Mouse (Mus musculus): Measurements from ENCODE around the gene Prn.

Prn gene

DNA sequence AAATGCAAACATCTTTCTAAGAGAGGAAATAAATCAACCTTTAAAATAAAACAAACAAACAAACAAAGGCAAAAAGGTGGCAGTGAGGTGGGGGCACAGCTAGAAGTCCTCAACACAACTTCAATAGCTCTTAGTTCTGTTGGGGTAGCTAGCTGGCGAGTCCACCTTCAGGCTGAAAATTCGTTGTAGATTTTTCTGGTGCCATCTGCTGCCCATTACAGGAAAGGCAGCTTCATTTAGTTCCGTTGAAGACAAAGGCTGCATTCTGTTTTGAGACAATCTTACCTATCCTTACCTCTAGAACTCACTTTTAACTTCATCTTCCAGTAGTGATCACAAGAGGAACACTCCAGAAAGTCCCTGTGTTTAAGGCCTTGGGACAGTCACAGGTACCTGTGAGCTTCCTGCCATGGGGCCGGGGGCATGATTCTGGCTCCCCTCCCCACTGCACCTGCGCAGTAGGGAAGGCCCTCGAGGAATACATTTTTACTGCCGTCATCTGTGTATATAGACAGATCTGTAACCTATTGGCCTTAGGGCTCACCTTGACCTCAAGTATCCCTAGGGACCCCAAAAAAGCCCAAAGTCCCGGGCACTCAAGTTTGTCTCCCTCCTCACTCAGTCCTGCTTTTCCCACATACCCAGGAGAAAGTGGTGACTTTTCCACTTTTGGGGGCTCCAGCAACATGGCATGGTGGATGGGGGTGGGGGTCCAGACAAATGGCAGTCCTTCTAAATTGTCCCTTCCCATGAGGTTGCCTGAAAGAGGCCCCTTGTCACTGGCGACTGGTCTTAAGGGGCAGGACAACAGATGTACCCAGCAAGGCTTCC, 40.2 kb downstream of the Prn start:
- peak; percentile 47 for DNase-seq (ENCODE audit: low read depth, low spot score)

DNA sequence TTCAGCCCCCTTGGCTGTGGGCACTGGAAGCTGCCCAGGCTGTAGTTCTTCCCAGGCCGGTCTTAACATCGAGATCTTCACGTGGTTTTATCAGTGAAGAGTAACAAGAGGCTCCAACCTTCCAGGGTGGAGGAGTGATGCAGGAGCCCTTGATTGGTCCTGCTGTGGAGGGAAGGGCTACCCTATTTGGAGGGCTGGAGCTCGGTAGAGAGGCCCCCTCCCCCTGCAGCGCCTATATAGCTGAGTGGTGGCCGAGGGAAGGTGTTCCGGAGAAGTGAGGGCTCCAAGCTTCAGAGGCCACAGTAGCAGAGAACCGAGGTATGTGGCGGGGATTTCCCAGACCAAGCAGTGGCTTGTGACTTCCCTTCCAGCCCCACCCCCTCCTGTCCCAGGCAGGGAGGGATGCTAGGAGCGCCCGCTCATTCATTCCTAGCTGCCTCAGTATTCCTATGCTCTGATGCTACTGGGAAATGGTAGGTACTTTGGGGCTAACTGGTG, 40.9 kb downstream of the Prn start, which contains the start of gene Prnd:
Gene Prnd (plus strand): TSS at position 264 of the 498 bp plus-strand sequence.
- no peak for DNase-seq (ENCODE audit: low read depth, low spot score)

DNA sequence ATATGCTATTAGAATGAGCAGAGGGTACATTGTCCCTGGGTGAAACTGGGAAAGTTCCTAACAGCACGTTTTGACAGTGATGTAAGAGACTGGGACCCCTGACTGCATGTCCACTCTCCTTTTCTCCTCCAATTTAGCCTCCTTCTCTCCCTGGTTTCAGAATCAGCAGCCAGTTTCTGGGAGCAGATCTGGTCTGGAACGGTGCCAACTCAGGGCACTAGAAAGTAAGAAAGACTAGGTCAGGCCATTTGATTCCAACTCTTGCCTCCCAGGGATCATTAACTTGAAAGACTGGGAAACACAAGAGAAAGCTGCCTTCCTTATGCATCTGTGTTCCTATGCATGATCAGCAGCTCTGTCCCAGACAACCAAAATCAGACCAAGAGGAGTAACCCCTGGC, 42.7 kb downstream of the Prn start:
- no peak for DNase-seq (ENCODE audit: low read depth, low spot score)

DNA sequence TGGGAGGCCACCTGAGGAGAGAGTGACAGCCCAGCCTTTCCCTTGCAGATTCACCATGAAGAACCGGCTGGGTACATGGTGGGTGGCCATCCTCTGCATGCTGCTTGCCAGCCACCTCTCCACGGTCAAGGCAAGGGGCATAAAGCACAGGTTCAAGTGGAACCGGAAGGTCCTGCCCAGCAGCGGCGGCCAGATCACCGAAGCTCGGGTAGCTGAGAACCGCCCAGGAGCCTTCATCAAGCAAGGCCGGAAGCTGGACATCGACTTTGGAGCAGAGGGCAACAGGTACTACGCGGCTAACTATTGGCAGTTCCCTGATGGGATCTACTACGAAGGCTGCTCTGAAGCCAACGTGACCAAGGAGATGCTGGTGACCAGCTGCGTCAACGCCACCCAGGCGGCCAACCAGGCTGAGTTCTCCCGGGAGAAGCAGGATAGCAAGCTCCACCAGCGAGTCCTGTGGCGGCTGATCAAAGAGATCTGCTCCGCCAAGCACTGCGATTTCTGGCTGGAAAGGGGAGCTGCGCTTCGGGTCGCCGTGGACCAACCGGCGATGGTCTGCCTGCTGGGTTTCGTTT, 43.3 kb downstream of the Prn start:
- no peak for DNase-seq (ENCODE audit: low read depth, low spot score)

DNA sequence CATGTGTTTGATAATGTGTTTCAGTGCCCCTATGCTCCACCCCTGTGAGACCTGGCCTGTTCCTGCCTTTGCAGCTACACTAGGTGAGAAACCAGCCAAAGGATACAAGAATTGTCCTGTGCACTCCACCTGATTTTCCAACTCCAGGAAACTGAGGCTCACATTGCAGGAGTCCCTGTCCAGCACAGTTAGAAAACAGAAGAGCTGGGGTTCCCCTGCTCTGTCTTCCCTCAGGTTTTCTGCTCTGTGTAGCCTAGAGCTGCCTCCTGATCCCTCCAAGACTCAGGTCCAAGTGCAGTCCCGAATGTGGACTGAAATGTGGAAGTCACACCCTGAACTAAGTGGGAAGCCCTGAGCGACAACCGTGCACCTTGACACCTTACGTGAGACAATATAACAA, 44.0 kb downstream of the Prn start:
- no peak for DNase-seq (ENCODE audit: low read depth, low spot score)

DNA sequence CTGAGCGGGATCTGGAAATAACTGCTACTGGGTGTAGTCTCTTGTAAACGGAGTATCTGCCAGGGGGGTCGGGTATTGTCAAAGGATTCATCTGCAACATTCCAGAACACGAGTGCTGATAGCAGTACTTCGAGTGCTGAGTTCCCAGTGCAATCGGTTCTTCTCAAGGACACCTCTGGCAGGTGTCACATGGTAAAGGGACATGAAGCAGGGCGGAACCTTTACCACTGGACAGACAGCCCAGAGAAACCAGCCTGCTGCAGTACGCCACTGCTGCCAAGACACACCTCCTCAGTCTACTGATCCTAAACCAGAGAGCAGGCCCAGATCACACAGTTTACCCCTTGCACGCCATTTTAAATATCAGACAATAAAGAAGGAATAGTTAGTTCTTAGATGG, 45.1 kb downstream of the Prn start:
- DNase-seq (ENCODE audit: low read depth, low spot score), result no peak

DNA sequence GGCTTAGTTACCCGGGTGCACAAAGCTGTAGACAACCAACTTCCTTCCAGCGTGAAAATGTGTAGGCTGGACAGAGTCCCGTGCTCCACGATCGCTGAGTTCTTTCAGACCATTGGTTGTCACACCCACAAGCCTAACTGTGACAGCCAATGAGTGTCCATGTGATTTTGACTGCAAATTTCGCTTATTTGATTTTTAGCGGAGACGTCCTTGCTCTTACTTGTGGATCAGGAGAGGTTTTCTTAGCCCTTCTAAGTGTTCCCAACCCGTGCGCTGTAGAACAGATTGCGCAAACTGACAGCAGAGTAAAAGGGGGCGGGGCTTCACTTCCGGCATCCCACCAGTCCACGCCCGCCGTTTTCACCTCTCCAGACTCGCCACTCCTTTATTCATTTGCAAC, 45.5 kb downstream of the Prn start:
- no peak for DNase-seq (ENCODE audit: low read depth, low spot score)

DNA sequence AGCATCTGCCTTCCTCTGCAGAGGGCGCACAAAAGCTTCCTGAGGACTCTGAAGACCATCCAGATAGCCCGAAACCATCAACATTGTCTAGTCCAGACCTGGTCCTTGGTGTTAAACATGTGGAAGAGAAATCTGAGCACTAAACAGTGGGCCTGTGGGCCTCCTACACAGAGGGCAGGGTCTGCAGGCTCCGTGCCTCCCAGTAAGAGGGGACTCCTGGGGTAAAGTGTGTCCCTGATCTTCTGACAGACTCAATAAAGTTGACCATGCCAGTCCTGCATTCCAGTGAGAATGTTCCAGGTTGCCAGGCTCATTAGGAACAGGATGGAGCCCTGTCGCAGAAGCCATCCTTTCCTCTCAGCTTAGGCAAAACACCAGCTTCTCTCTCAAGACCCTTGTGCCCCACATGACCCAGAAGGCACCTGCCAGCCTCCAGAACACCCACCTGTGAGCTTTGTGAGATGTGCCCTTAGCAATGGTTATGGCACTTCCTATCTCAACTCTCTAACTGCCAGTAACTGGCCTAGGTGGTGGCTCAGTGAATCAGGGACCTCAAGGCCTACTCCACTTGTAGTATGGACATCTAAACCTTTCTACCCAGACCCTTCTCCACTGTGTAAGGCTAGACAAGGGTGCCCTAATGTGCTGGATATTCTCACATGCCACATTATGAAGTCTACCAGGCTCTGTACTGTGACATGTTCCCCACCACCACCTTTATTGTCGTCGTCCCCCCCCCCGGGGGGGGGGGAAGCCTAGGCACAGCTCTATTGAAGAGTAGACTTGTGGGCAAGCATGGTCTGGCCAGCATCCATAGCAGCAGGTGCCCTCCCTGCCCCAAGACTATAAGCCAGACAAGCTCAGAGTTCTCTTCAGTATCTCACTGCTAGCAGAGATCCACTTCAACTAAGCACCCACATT, 46.8 kb downstream of the Prn start:
- DNase-seq (ENCODE audit: low read depth, low spot score), result no peak

DNA sequence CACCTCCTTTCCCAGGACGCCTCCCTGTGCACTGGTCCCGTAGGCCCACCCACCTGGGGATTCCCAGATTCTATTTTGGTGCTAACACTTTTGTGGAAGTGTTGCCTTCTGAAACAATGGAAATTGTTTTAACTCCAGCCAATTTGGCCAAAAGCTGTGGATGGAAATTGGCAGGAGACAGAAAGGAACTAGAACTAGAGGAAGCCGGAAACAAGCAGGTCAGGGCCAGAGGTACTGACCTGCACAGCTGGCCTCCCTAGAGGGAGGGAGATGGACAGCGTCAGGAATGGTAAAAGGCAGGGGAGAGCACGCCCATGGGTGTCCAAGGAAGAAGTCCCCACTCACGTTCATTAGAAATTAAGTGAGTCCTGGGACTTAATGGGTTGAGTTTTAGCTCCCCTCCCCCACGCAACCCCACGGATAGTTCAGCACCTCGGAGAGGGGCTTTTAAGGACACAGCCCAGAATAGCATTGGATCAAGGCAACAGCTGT, 48.0 kb downstream of the Prn start:
- no peak for DNase-seq (ENCODE audit: low read depth, low spot score)

DNA sequence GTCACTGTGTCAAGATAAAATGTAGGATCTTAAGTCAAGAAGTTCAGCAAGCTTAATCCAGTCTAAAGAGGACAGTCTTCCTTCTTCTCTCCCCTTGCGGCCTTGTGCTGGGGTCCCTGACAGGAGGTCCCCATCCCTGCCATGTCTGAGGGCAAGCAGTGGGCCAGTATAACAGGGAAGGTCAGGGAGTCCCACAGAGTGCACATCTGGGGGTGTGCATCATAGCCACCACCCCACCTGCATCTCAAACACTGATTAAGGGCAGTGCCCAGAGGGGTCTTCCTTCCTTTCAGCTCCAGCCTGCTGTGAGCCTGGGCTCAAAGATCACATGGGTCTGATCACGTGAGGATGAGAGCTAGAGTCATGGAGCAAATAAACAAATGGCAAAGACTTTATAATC, 51.9 kb downstream of the Prn start:
- no peak for DNase-seq (ENCODE audit: low read depth, low spot score)

DNA sequence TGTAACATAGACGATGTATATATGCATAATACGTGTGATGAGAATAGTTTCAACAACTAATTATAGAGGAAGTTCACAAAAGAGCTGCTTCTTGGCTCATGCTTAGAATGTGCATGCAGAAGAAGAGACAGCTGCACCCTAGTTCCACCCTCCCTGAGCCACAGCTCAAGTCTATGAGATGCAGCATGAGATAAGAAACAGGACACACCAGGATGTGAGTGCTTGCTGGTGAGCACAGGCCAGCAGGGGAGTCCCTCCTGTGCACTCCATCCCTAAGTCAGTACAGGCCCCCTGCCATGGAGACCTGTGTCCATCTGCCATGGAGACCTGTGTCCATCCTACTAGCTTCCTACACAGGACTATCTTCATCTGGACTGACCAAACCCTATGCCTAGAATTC, 60.8 kb downstream of the Prn start:
- no peak for DNase-seq (ENCODE audit: low read depth, low spot score)

DNA sequence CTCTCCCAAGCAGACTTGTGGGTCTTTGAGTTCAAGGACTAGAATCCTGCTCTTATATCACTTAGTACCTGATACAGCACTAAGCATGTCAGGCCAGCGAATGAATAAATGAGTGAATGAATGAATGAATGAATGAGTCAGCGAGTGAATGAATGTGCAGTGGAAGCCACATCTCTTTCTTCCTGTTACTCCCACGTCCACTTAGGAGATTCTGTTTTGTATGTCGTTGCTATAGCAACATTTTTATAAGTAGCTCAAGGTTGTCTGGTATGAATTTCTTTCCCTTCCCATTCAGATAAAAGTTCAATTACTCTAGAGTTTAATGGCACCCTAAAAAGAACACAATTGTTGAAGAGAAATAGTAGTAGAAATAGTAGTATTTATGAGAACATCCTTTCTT, 61.3 kb downstream of the Prn start:
- no peak for DNase-seq (ENCODE audit: low read depth, low spot score)

DNA sequence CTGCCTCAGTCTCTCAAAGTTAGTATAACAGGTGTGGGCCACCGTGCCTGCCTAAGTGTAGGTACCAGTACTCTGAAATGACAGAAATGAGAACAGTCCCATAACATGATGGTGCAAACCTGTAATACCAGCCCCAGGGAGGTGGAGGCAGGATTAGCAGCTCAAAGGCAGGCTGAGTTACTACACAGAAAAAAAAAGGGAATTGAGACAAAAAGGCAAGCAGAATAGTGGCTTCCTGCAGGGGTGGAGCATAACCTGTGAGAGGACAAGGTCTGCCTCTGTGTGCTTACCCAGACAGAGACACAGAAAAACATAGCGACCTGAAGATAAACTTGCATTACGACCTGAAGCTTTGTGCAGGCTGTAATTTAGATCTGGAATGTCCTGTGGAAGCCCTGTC, 66.9 kb downstream of the Prn start:
- DNase-seq (ENCODE audit: low read depth, low spot score), result no peak

DNA sequence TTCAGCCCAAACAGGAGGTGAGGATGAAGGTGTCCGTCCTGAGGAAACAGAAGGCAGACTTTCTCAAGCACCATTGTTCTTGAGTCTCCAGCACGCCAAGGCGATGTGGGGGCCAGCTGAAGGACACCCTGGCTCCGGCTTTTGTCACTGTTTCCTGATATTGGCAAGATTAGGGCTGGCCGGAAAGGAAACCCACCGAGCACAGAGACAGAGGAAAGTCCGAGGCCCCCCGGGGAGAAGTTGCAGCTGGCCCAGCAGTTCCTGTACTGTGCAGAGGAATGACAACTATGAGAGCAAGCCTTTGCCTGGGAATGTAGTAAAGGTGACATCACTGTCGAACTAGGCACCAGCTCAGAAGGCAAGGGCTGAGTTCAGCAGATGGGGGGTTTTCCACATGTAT, 71.1 kb downstream of the Prn start:
- DNase-seq (ENCODE audit: low read depth, low spot score), result no peak

DNA sequence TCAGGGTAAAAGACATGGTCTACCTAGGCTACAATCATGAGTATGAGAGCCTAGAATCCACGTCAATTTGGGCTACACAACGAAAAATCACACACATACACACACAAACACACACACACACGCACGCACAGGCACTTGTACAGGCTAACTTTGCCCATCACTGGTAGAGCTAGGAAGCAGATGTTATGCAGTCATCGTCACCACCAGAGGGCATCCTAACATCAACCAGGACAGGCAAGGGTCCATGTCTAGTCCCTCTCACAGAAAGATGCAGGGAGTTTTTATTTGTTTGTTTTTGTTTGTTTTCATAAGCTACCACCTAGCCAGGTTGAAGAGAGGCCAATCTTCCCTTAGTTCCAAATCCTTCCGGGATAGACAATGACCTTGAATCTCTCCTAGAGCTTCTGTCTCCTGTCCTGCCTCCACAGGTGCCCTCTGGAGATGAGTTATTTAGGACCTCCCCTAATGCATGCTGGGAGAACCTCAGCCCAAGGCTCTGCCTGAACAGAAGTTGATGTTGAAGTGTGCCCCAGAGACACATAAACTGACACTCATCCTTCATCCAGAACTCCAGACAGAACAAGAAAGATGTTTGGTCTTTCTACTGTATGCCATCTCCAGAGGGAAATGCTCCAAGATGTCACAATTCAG, 72.9 kb downstream of the Prn start:
- DNase-seq (ENCODE audit: low read depth, low spot score), result peak; percentile 47

DNA sequence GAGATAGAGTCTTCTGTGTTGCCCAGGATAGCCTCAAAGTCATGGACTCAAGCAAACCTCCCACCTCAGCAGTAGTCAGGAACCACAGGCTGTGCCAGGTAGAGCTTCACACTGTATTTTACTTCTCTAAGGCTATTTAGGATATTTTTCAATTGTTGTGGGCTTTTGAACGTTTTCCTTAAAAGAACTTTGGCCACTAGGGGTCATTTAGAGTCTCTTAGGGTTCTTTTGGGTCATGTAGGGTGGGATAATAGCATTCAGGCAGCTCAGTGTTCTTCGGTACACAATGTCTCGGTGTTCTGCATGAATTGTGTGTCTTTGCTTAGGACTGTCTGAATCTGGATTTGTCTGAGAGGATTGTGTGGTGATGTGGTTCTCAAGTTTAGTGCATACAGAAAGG, 78.2 kb downstream of the Prn start:
- no peak for DNase-seq (ENCODE audit: low read depth, low spot score)

DNA sequence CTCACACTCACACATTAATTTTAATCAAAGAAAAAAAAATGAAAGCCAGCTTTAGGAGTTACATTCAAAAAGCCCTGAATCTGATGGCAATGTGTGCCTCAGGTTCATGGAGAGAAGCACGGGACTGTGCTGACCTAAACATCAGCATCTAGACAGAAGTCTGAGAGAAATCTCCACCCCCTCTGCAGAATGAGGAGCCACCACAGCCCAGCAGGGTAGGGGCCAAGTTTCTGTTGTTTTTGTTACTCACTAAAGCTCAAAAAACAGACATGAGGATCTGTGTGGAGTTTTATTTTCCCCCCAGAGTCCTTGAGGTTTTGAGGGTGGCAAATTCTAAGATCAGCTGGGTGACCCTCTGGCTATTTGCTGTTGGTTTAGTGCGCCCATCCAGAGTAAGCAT, 78.8 kb downstream of the Prn start:
- no peak for DNase-seq (ENCODE audit: low read depth, low spot score)

DNA sequence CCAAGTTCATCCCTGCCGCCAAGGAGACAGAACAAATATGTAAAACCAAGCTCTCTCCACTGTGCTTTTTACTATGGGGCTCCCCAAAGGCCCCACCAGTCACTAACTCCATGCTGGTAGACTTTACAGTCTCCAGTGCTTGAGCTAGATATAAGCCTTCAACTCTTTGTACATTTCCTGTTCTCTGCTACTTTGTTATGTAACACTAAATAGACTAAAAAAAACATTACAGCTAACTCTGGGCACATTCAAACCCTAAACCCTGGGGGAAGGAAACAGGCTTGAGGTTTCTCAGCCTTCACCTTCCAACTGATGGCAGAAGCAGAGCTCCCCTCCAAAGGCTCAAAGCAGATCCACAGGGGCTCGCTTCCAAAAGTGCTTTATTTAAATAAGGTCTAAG, 82.7 kb downstream of the Prn start:
- DNase-seq (ENCODE audit: low read depth, low spot score), result no peak

DNA sequence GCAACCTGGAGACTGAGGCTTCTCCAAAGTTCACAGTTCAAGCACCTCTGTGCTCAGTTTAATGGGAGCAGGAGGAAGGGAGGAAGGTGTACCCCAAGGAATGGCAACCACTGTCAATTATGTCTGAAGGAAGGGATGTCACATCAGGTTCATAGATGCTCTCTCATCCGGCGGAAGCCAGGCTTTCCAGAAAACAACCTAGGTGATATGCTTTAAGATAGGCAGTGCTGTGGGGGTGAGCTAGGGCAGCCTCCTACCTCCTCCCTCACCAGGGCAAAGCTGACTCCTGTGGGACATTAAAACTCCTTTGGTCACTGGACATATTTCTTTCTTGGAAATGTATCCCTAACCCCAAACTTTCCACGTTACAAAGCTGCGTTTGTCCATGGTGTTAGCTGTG, 83.4 kb downstream of the Prn start:
- DNase-seq (ENCODE audit: low read depth, low spot score), result no peak

DNA sequence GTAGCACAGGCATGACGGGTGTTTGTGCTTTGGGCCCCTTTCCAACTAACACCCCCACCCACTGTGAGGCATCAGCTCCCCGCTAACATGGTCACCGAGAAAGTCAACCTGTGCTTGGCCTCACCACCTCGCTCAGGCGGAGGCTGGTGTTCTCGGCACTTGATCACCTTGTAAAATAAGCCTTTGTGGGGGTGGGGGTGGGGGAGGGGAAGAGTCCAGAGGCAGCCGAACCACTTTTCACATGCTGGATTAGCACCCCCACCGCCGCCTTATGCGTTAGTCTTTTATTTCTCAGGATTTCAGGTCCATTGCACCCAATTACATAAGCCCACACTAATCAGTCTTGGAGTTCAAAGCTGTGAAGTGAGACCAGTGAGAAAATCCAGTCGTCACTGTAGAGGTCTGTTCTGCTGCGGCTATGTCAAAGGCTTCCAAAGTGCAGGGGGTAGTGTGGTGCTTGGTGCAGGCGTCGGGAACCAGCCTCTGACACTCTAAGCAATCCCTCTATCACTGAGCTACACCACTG, 83.9 kb downstream of the Prn start:
- no peak for DNase-seq (ENCODE audit: low read depth, low spot score)

DNA sequence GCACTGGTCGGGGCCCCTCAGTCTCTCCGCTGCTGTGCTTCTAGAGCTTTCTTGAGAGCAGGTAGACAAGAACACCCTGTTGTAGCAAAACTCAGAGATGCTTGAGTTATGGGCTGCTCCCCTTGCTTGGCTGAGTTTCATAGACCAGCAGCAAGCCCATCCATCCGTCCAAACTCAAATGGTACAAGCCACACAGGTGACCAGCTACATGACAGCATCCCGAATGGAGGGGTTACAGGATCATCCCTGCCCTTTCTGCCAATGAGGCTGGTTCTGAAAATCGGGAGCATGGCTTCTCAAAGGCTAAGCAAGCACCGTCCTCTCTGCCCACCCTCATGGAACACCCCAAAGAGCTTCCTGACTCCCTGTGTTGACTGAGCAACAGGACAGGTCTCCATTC, 85.2 kb downstream of the Prn start:
- DNase-seq (ENCODE audit: low read depth, low spot score), result no peak

Data from retina, adult 2 months (tissue).